Mouse (Mus musculus) midbrain, embryonic 14.5 days (tissue): ENCODE results near the gene 1810037I17Rik. TPM values are rescaled to one million over a fixed set of nuclear protein-coding genes. Genes with fewer than 3 reads are reported as not detected.

Experiments
- ATAC-seq: fragments of 200-750 bp; cut with Nextera tagmentation; 2 replicates; pipeline ENCODE4 v1.8.0; 2017; ENCODE audit warnings: moderate number of reproducible peaks, moderate library complexity; ENCODE audit not compliant: low FRiP score, low TSS enrichment
- DNase-seq: peaks from one replicate; pipeline ENCODE4 v3.0.0-alpha.2; 2015
- H3K27ac ChIP-seq: fragments of 300-500 bp; sonication (generic); replicated peaks from 2 replicates; pipeline ENCODE4 v1.5.1; 2014; ENCODE audit warnings: mild to moderate bottlenecking, low read depth, low read length, moderate library complexity
- H3K27me3 ChIP-seq: fragments of 300-500 bp; sonication (generic); 2 replicates; pipeline ENCODE4 v1.6.1; 2014; ENCODE audit warnings: low read length, control low read depth, mixed read lengths; ENCODE audit not compliant: control insufficient read depth, insufficient read depth
- H3K36me3 ChIP-seq: fragments of 300-500 bp; sonication (generic); 2 replicates; pipeline ENCODE4 v1.6.1; 2014; ENCODE audit warnings: low read length, control low read depth; ENCODE audit not compliant: control insufficient read depth, insufficient read depth
- H3K4me1 ChIP-seq: fragments of 300-500 bp; sonication (generic); 2 replicates; pipeline ENCODE4 v1.6.1; 2014; ENCODE audit warnings: mild to moderate bottlenecking, antibody characterized with exemption, low read length, control low read depth; ENCODE audit not compliant: control insufficient read depth, insufficient read depth
- H3K4me2 ChIP-seq: fragments of 300-500 bp; sonication (generic); 2 replicates; pipeline ENCODE4 v1.6.1; 2014; ENCODE audit warnings: mild to moderate bottlenecking, low read length, moderate library complexity
- H3K4me3 ChIP-seq: fragments of 300-500 bp; sonication (generic); replicated peaks from 2 replicates; pipeline ENCODE4 v1.5.1; 2014; ENCODE audit warnings: low read depth, low read length
- H3K9ac ChIP-seq: fragments of 300-500 bp; sonication (generic); replicated peaks from 2 replicates; pipeline ENCODE4 v1.6.1; 2014; ENCODE audit warnings: mild to moderate bottlenecking, low read length, moderate library complexity
- H3K9me3 ChIP-seq: fragments of 300-500 bp; sonication (generic); 2 replicates; pipeline ENCODE4 v1.6.1; 2016; ENCODE audit warnings: low read length, control low read depth, mixed read lengths; ENCODE audit not compliant: control insufficient read depth
- WGBS: fragments of 180-500 bp; shearing (Covaris S2); extraction: QIAGEN DNeasy Blood & Tissue Kit; methylation state at CpG from one replicate; pipeline ENCODE4 v1.1.7; 2014; 5-methylcytosine and 5-hydroxymethylcytosine counted together
- polyA plus RNA-seq: library from polyadenylated mRNA; unstranded; fragments of >200 nt; fragmentation: Nextera tagmentation; extraction: Ambion mirVana; gene quantifications from 2 replicates; pipeline ENCODE4 v1.2.1, GENCODE M21; 2014

The 1810037I17Rik gene
- polyA plus RNA-seq, 1 experiment from 2014 or later: 76.3 TPM

- Histone ChIP-seq H3K36me3 (no peaks in the 10 kb centered on the region; the same call in 1 of the 2 replicates), H3K4me1 (no peaks in the 10 kb centered on the region), H3K4me3 (no peak overlapping the region), H3K27me3 (no peaks in the 10 kb centered on the region), H3K27ac (no peak overlapping the region), H3K4me2 (no peak overlapping the region), H3K9ac (no peak overlapping the region), H3K9me3 (no peaks in the 10 kb centered on the region)
- ATAC-seq (no peak), DNase-seq (no peak)
- 94% methylated on average over 9 of the region's 9 CpGs for WGBS
Observed at GRCm38 (mm10) chr3:122968391-122968790, 44.4 kb downstream of the 1810037I17Rik start.

- ATAC-seq (no peak), DNase-seq (no peak)
- Histone ChIP-seq H3K9ac (no peak overlapping the region), H3K4me1 (no peaks in the 10 kb centered on the region), H3K27me3 (no peaks in the 10 kb centered on the region), H3K4me3 (no peak overlapping the region), H3K9me3 (no peaks in the 10 kb centered on the region), H3K4me2 (no peak overlapping the region), H3K27ac (no peak overlapping the region), H3K36me3 (no peaks in the 10 kb centered on the region; the same call in 1 of the 2 replicates)
- WGBS: 75% methylated on average over 3 of the region's 3 CpGs
Observed at GRCm38 (mm10) chr3:122972126-122972822, 48.3 kb downstream of the 1810037I17Rik start.

DNA sequence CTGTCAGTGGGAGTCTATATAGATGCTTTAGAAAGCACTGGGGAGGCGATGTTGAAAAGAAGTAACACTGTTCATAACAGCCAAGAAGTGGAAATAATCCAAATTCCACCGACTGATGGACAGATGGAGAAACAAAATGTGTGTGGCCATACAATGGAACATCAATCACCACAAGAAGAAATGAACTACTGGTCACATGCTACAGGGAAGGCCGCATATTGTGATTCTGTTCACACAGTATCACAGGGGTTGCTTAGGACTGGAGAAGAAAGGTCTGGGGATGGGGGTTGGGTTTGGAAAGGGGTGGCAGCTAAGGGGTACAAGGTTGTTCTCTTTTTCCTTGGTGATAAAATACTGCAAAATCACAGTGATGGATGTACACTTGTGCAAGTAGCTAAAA lies 50.8 kb downstream of the 1810037I17Rik start:
- H3K9ac ChIP-seq: no peak overlapping the region
- no peak overlapping the region for H3K27ac ChIP-seq
- no peaks in the 10 kb centered on the region for H3K4me1 ChIP-seq
- no peaks in the 10 kb centered on the region for H3K36me3 ChIP-seq
- no peak overlapping the region for H3K4me3 ChIP-seq
- WGBS: 63% methylated on average over 3 of the region's 3 CpGs
- no peak for ATAC-seq
- no peaks in the 10 kb centered on the region for H3K9me3 ChIP-seq
- H3K4me2 ChIP-seq: no peak overlapping the region
- no peak for DNase-seq
- no peaks in the 10 kb centered on the region for H3K27me3 ChIP-seq

- no peaks in the 10 kb centered on the region for H3K4me1 ChIP-seq
- no peaks in the 10 kb centered on the region for H3K27me3 ChIP-seq
- no peak overlapping the region for H3K27ac ChIP-seq
- H3K4me2 ChIP-seq: no peak overlapping the region
- DNase-seq (no peak), ATAC-seq (no peak)
- H3K9me3 ChIP-seq: no peaks in the 10 kb centered on the region
- no peak overlapping the region for H3K9ac ChIP-seq
- no peak overlapping the region for H3K4me3 ChIP-seq
- H3K36me3 ChIP-seq: no peaks in the 10 kb centered on the region
- WGBS: 88% methylated on average over 4 of the region's 4 CpGs
Observed at GRCm38 (mm10) chr3:122975363-122975762, 51.4 kb downstream of the 1810037I17Rik start.

Other genes starting within 250 kb of the 1810037I17Rik start
- gene Pde5a, start 195.3 kb upstream of the 1810037I17Rik start, polyA plus RNA-seq: 2.3 and 3.4 TPM in 2 replicates
- gene Fabp2, start 29.1 kb upstream of the 1810037I17Rik start, polyA plus RNA-seq: not detected in 2 replicates
- gene Gm10959, start 4.8 kb upstream of the 1810037I17Rik start, polyA plus RNA-seq: not detected in 2 replicates
- gene Usp53, start 60.3 kb downstream of the 1810037I17Rik start, polyA plus RNA-seq: 8.1 and 10.7 TPM in 2 replicates
- not detected in 2 replicates for gene Myoz2, start 110.8 kb downstream of the 1810037I17Rik start, polyA plus RNA-seq